Mouse (Mus musculus) liver, embryonic 14.5 days (tissue): Measurements from ENCODE around the gene Minos1. TPM values are rescaled to one million over a fixed set of nuclear protein-coding genes. Genes with fewer than 3 reads are reported as not detected.

Source experiments
- ATAC-seq: fragments of 200-750 bp; cut with Nextera tagmentation; 2 replicates; pipeline ENCODE4 v1.8.0; 2017; ENCODE audit warnings: moderate number of reproducible peaks, mild to moderate bottlenecking, moderate library complexity; ENCODE audit not compliant: insufficient read depth
- DNase-seq, 3 experiments: peaks; one replicate each; pipeline ENCODE4 v3.0.0-alpha.2; 2012 to 2013; ENCODE audit warnings: low read depth in 3 of 3, low spot score in 3 of 3
- H3K27ac ChIP-seq: fragments of 300-500 bp; sonication (generic); 2 replicates; pipeline ENCODE4 v1.5.1; 2014; ENCODE audit warnings: moderate library complexity, mild to moderate bottlenecking, control low read depth, inconsistent platforms
- H3K27me3 ChIP-seq: fragments of 300-500 bp; sonication (generic); 2 replicates; pipeline ENCODE4 v1.6.1; 2014; ENCODE audit warnings: mild to moderate bottlenecking, low read length, moderate library complexity; ENCODE audit not compliant: control insufficient read depth, insufficient read depth
- H3K36me3 ChIP-seq: fragments of 300-500 bp; sonication (generic); replicated peaks from 2 replicates; pipeline ENCODE4 v1.6.1; 2014; ENCODE audit warnings: low read depth; ENCODE audit not compliant: control insufficient read depth, insufficient read depth
- H3K4me1 ChIP-seq, 2 experiments: fragments of 200-500 bp in 1 of 2; fragments of 300-500 bp in 1 of 2; sonication (generic) in 1 of 2; replicated peaks; 2 replicates each; pipeline ENCODE4 v1.6.1; 2012 to 2014; ENCODE audit warnings: antibody characterized with exemption in 1 of 2, inconsistent platforms in 1 of 2, low read length in 1 of 2; ENCODE audit not compliant: control insufficient read depth in 2 of 2, insufficient read depth in 2 of 2
- H3K4me2 ChIP-seq: fragments of 300-500 bp; sonication (generic); 2 replicates; pipeline ENCODE4 v1.6.1; 2014; ENCODE audit warnings: low read depth, mild to moderate bottlenecking, control low read depth, moderate library complexity
- H3K4me3 ChIP-seq, 2 experiments: fragments of 200-500 bp in 1 of 2; fragments of 300-500 bp in 1 of 2; sonication (generic) in 1 of 2; 2 replicates each; pipeline ENCODE4 v1.5.1; 2012 to 2014; ENCODE audit warnings: low read depth in 2 of 2, low read length in 2 of 2, mild to moderate bottlenecking in 2 of 2, control low read depth in 1 of 2, inconsistent platforms in 1 of 2, moderate library complexity in 1 of 2; ENCODE audit not compliant: insufficient read depth in 1 of 2
- H3K9ac ChIP-seq: fragments of 300-500 bp; sonication (generic); replicated peaks from 2 replicates; pipeline ENCODE4 v1.6.1; 2014; ENCODE audit warnings: mild to moderate bottlenecking, control low read depth, moderate library complexity
- H3K9me3 ChIP-seq: fragments of 300-500 bp; sonication (generic); 2 replicates; pipeline ENCODE4 v1.6.1; 2016; ENCODE audit warnings: low read length, mixed read lengths; ENCODE audit not compliant: control insufficient read depth
- CTCF ChIP-seq: IDR thresholded peaks from 2 replicates; pipeline ENCODE4 v1.5.1; 2016; ENCODE audit warnings: antibody characterized with exemption, low read depth, control low read depth
- EP300 ChIP-seq: IDR thresholded peaks from 2 replicates; pipeline ENCODE4 v1.6.1; 2016; ENCODE audit warnings: antibody characterized with exemption, low read depth
- WGBS: fragments of 180-500 bp; shearing (Covaris S2); extraction: QIAGEN DNeasy Blood & Tissue Kit; methylation state at CpG from one replicate; pipeline ENCODE4 v1.1.7; 2014; ENCODE audit not compliant: insufficient replicate concordance; 5-methylcytosine and 5-hydroxymethylcytosine counted together
- polyA plus RNA-seq, 2 experiments: library from polyadenylated mRNA; depleted of rRNA in 1 of 2; stranded (reverse) in 1 of 2; unstranded in 1 of 2; fragments of >200 nt; fragmentation: Nextera tagmentation in 1 of 2; extraction: Ambion mirVana in 1 of 2; gene quantifications; 2 replicates each; pipeline versions ENCODE4 v1.2.1 to v1.2.3; 2012 to 2014

The Minos1 gene
- polyA plus RNA-seq, 2 experiments, result 94.0 to 424 TPM

GRCm38 (mm10) chr4:139116356-139117063 lies 14.4 kb downstream of the Minos1 start:
- H3K9me3 ChIP-seq, result no peaks in the 10 kb centered on the region
- no peaks in the 10 kb centered on the region for H3K27me3 ChIP-seq
- peak overlapping the region; percentile 10 for H3K27ac ChIP-seq
- TF ChIP-seq EP300 (peak; percentile 67), CTCF (no peak)
- peaks cover 38 to 46% of the 10 kb centered on the region in 2 experiments for H3K4me1 ChIP-seq
- WGBS, result 30% methylated on average over 3 of the region's 3 CpGs
- H3K9ac ChIP-seq, result no peak overlapping the region
- peak overlapping the region; percentile 22 for H3K4me2 ChIP-seq
- no peaks in the 10 kb centered on the region for H3K36me3 ChIP-seq
- ATAC-seq (peak; percentile 84), DNase-seq (peak; percentile 44 to 54 (median 50))
- no peak overlapping the region for H3K4me3 ChIP-seq

GRCm38 (mm10) chr4:139115721-139116120 lies 15.2 kb downstream of the Minos1 start:
- H3K27ac ChIP-seq, result no peak overlapping the region; the same call in 1 of the 2 replicates
- no peaks in the 10 kb centered on the region for H3K9me3 ChIP-seq
- H3K27me3 ChIP-seq, result no peaks in the 10 kb centered on the region
- peaks cover 37 to 47% of the 10 kb centered on the region in 2 experiments for H3K4me1 ChIP-seq
- TF ChIP-seq CTCF (peak; percentile 66), EP300 (no peak)
- H3K4me2 ChIP-seq, result no peak overlapping the region
- no peak overlapping the region for H3K4me3 ChIP-seq
- WGBS, result 78% methylated on average over 5 of the region's 5 CpGs
- no peaks in the 10 kb centered on the region for H3K36me3 ChIP-seq
- DNase-seq (peak in 1 of 3 experiments; percentile 28), ATAC-seq (no peak)
- H3K9ac ChIP-seq, result no peak overlapping the region

GRCm38 (mm10) chr4:139112482-139112881 lies 18.4 kb downstream of the Minos1 start:
- no peak for TF ChIP-seq CTCF
- no peak for TF ChIP-seq EP300
- H3K9me3 ChIP-seq, result no peaks in the 10 kb centered on the region
- H3K36me3 ChIP-seq, result no peaks in the 10 kb centered on the region
- H3K27me3 ChIP-seq, result no peaks in the 10 kb centered on the region
- no peak for DNase-seq
- no peak overlapping the region for H3K9ac ChIP-seq
- no peak for ATAC-seq
- peaks cover 28 to 44% of the 10 kb centered on the region in 2 experiments for H3K4me1 ChIP-seq
- H3K4me2 ChIP-seq, result no peak overlapping the region
- WGBS, result 68% methylated on average over 3 of the region's 3 CpGs
- no peak overlapping the region for H3K27ac ChIP-seq
- H3K4me3 ChIP-seq, result no peak overlapping the region

GRCm38 (mm10) chr4:139111421-139111820 lies 19.5 kb downstream of the Minos1 start:
- DNase-seq (no peak), ATAC-seq (no peak)
- H3K27me3 ChIP-seq, result no peaks in the 10 kb centered on the region
- H3K4me3 ChIP-seq, result no peak overlapping the region
- H3K36me3 ChIP-seq, result no peaks in the 10 kb centered on the region
- peaks cover 21 to 36% of the 10 kb centered on the region in 2 experiments for H3K4me1 ChIP-seq
- TF ChIP-seq CTCF, result no peak
- TF ChIP-seq EP300, result no peak
- 39% methylated on average over 3 of the region's 3 CpGs for WGBS
- peak overlapping the region; percentile 8 for H3K4me2 ChIP-seq
- no peak overlapping the region for H3K27ac ChIP-seq
- no peaks in the 10 kb centered on the region for H3K9me3 ChIP-seq
- no peak overlapping the region for H3K9ac ChIP-seq

- WGBS, result 10% methylated on average over 3 of the region's 3 CpGs
- H3K4me1 ChIP-seq, result peaks cover 16 to 30% of the 10 kb centered on the region in 2 experiments
- peak overlapping the region; percentile 8 for H3K4me2 ChIP-seq
- no peaks in the 10 kb centered on the region for H3K9me3 ChIP-seq
- no peak overlapping the region for H3K4me3 ChIP-seq
- no peaks in the 10 kb centered on the region for H3K36me3 ChIP-seq
- no peak overlapping the region for H3K27ac ChIP-seq
- H3K9ac ChIP-seq, result no peak overlapping the region
- DNase-seq (no peak), ATAC-seq (no peak)
- no peak for TF ChIP-seq CTCF
- no peak for TF ChIP-seq EP300
- H3K27me3 ChIP-seq, result no peaks in the 10 kb centered on the region
These were observed 20.1 kb downstream of the Minos1 start for GRCm38 (mm10) chr4:139110858-139111257.
